Mouse (Mus musculus) thymus, postnatal 10 days (tissue): ENCODE data around the gene Strap.

Experiments used
- DNase-seq, 2 experiments: peaks; one replicate each; pipeline ENCODE4 v3.0.0; 2021; ENCODE audit warnings: low spot score in 2 of 2

Strap gene

GRCm38 (mm10) chr6:137775159-137775558, 40.3 kb downstream of the Strap start:
- DNase-seq = no peak

GRCm38 (mm10) chr6:137776981-137777380, 42.1 kb downstream of the Strap start:
- no peak for DNase-seq

DNA sequence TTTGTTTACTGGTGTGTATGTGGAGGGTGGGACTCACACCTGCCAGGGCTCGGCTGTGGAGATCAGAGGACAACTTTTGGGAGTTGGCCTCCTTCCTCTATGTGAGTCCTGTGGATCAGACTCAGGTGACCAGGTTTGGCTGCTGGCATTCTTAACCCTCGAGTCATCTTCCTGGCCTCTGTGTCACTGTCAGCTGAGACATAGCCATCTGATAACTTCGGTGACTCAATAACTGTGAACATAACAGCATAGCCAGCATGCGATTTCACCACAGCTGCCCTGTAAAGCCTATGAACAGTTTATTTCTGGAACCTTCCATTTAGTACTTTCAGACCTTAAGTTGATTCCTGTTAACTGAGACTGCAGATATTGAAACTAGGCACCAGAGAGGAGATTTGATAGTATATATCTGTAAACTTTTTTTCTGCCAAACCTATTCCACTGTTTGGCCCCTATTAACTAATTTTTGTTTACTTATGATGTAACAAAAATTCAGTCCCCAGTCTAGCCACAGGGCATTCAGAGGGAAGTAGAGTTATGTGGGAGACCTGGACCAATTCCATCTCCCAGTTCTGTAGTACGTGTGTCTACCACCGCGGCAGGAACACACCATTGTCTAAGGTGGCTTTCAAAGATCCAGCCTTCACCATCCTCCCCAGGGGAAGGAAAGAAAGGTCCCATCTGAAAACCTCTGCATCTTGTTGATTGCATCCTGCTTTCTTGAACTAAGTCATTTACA, 49.2 kb downstream of the Strap start:
- DNase-seq = no peak

DNA sequence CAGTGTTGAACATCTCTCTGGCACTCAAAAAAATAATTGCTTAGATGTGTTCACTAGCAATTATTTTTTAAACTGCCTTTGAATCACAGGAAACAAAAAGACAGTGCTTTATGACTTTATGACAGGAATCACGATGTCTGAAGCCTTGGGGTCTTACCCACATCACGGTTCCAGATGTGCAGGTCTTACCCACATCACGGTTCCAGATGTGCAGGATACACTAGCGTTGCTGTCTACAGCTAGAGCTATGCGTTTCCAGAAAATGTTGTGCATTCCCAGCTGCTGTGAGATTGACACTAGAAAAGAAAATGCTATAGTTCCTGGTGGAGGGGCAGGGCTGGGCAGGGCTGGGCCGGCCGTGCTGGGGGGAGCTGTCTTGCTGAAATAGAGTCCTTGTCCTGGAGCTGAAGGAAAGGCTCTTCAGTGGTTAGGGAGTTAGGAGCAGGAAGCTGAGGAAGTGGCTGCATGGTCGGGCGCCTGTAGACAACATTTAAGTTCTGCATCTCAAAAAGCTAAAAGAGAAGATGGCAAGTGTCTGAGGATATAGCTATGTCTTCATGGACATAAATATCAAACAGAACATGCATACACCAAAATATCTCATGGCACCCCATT, 54.2 kb downstream of the Strap start:
- no peak for DNase-seq

GRCm38 (mm10) chr6:137789658-137790057, 54.8 kb downstream of the Strap start:
- DNase-seq = no peak

GRCm38 (mm10) chr6:137795494-137795893, 60.6 kb downstream of the Strap start:
- no peak for DNase-seq

- no peak for DNase-seq
These were observed 62.0 kb downstream of the Strap start for GRCm38 (mm10) chr6:137796596-137797567.

DNA sequence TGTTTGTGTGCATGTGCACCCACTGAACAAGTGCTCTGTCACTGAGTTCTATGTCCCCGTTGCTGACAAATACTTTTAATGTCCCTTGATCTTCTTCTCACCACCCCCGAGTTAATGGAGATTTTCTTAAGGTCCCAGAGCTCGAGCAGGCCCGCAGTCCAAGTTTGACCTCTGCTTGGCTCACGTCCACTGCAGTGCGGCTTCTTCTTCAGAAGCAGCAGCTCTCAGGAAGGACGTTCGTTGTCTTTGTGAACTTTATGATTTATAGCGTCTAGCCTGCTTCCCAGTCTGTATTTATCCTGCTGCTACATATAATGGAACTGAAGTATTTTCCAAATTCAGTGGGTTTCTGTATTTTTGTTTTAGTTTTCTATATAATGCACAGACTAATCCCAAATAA, 64.4 kb downstream of the Strap start:
- no peak for DNase-seq
